Mouse (Mus musculus) cerebellum, postnatal 36 days (tissue): ENCODE measurements around the gene Fam173a.

Experiments used
- DNase-seq, 2 experiments: peaks; one replicate each; pipeline ENCODE4 v3.0.0; 2021 to 2022; ENCODE audit warnings: mixed read lengths in 2 of 2

Fam173a gene

GRCm38 (mm10) chr17:25796951-25797369 lies 4.3 kb upstream of the Fam173a start, which contains the start of gene Metrn:
TSS of gene Metrn (minus strand) at chr17:25797136.
- DNase-seq: peak in 1 of 2 experiments; percentile 67

DNA sequence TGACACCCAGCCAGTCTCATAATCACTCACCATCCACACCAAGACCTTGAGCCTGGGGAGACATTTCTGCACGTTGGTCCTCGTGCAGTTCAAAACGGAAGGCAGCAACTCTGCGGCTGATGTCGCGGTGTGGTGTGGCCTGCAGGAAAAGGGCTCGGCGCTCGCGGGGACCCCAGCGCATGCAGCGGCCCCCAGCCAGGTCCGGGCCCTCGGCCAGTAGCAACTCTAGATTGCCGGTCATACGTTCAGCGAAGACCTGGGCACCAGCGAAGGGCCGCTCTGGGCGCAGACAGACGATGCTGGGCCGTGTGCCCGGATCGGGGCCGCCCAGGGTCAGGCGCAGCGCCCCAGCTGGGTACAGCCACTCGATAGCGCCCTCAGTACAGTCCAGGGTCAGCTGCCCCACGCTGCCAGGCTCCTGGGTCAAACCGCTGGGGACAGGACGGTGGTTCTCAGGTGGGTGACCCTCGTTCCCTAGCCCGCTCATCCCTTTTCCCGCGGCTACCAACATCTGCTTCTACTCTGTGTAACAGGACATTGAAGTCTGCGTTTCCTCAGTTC lies 3.6 kb upstream of the Fam173a start:
- DNase-seq: no peak

DNA sequence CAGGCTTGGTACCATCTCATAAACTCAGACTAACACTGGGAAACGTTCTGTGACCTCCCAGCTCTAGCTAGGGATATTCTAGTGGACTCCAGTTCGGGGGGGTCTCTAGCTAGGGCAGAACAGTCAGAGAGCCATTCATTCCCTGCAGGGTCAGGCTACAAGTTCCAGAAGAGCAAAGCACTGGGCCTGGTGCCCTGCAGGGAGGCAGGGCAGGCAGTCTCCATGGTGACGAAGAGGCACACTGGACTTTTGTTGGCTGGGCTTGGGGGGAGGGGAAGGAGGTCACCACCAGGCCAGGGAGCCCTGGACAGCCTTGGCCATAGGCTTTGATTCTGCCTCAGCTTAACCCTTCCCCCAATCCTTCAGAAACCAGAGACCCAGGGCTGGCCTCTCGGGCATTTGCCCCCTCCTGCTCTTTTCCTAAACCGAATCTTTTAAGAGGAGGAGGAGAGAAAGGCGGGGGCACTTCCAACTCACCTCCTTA lies 3.0 kb upstream of the Fam173a start, which contains the start of gene AC134908.4:
TSS of gene AC134908.4 (minus strand) at position 51 of the 484 bp plus-strand sequence.
- DNase-seq: no peak

DNA sequence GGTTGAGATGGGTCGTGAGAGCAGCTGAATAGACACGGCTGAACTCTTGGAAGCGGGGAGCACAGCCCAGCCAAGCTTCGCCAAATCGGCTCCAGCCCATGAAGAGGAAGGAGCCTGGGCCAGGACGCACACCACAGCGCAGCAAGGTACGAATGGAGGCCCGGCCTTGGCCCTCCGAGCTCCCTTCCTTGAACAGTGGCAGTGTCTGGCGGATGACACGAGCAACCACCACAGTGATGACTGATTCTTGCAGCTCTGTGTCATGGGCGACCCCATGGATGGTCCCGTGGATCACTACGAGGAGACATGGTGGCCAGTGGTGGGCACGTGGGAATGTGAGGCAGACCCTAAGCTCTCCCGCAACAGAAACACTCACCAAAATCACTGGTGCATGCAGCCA lies 2.3 kb upstream of the Fam173a start:
- peak in 1 of 2 experiments; percentile 11 for DNase-seq

GRCm38 (mm10) chr17:25794197-25794596 lies 1.5 kb upstream of the Fam173a start:
- peak in 1 of 2 experiments; percentile 19 for DNase-seq

DNA sequence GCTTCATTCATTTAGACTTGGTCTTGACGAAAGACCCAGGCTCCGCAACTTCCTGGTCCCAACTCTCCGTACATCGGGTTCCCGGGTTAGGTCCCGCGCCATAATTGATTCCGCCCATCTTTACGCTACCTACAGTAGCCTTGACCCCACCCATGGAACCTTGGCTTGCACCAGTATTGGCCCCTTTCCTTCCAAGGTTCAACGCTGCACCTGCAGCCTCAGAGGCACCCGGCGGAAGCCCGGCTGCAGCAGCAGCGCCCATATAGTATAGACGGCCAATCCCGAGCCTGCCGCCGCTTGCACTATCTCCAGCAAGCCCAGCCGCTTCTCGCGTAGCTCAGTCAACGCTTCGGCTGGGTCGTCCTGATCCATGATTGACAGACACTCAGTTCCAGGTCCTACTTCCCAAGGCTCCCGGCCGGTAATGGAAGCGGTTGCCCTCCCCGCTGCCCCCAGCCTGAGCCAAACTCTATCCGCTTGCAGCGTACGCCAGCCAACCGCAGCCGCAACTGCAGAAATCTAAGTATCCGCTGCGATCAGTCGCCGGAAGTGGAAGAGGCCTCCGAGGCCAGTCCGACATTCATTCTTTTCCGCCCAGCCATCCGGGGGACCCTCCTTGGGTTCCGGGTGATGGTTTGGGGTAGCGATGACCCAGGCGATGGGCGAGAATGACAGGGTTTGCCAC lies 716 bp downstream of the Fam173a start:
- DNase-seq: peak; percentile 86 to 90

GRCm38 (mm10) chr17:25791320-25791842 lies 1.3 kb downstream of the Fam173a start:
- DNase-seq: no peak

DNA sequence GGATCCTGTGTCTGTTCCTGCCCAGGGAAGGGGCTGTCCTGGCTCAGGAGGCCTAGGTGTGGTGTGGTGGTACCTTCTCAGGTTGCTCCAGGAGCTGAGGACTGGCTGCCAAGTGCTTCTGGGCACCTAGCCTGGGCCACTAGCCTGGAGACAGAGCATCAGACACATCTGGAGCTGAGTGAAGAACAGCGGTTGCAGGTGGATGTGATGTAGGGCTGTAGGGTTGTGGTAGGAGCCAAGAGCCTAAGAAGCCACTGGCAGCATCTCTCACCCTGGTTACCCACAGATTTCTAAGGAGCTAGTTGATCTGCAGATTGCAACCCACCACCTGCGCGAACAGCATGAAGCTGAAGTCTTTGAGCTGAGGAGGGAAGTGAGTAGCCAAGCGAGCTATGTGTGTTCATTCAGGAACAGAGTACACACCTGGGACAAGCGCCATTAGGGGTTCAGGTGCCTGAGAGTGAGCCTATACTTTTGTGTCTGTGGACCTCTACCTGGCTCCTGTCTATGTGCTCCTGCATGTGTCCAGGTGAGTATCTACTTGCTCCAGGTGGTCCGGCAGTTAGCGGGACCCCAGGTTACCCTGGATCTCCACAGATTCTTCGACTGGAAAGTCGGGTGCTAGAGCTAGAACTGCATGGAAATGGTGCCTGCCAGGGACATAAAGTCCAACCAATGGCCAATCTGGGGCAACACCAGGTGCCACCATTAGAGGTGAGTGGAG lies 5.8 kb downstream of the Fam173a start:
- no peak for DNase-seq

GRCm38 (mm10) chr17:25786280-25786679 lies 6.4 kb downstream of the Fam173a start, which contains the start of gene Ccdc78:
TSS of gene Ccdc78 (plus strand) at chr17:25786580.
- no peak for DNase-seq

DNA sequence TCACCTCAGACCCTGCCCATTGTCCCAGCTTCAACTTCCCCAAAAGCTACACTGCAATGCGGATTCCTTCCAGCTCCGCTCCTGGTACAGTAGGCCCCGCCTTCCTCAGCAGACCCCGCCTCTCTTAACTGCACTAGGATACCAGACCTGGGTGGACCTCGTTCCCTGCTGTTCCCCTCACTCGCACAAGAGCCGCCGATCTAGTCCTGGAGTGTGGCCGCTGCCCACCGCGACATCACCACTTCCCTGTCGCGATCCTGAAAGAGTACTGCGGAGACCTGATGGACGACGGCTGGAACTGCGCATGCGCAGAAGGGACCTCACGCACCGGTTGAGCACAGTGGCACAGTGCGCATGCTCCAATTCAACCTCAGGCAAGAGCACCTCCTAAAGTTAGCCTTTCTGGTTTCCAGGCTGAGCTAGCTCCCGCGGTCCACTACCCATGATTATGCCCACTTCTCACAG lies 7.4 kb downstream of the Fam173a start, which contains the start of gene Haghl:
TSS of gene Haghl (minus strand) at position 393 of the 465 bp plus-strand sequence.
- peak; percentile 97 to 99 for DNase-seq

- no peak for DNase-seq
Observed at GRCm38 (mm10) chr17:25783861-25784574, 8.7 kb downstream of the Fam173a start.

DNA sequence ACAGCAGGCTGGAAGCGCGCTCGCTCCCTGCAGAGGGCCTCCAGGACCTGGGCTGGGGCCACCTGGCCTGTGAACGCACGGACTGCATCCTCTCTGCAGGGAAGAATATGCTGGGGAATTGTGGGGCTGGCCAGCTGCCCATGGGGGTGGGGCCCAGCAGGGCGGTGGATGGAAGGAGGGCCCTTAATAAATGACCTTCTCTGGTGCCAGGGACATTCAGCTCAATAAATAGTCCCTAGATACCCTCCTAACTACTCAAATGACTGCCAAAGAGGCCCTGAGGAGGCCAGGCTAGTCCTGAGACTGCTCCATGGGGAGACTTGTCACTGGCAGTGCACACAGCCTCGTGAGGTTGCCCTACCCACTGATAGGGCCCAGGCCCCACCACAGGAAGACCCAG lies 9.6 kb downstream of the Fam173a start:
- DNase-seq: peak in 1 of 2 experiments; percentile 68

- DNase-seq: no peak
Observed at GRCm38 (mm10) chr17:25781339-25781738, 11.4 kb downstream of the Fam173a start.

DNA sequence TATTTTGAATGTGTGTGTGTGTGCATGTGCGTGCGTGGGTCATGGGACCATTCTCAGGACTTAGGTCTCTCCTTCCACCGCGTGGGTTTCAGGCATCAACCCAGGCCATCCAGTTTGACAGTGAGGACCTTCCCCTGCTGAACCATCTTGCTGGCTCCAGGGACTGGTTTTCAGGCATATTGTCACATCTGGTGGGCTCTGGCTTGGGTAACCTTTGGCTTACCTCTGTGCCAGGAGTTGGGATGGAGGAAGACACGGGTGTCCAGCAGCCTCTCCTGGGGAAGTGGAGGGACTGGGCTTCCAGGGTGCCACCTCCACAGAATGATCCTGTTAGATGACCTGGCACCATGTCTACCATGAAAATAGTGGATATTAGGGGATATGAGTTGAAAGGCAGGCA lies 14.8 kb downstream of the Fam173a start:
- DNase-seq: no peak

DNA sequence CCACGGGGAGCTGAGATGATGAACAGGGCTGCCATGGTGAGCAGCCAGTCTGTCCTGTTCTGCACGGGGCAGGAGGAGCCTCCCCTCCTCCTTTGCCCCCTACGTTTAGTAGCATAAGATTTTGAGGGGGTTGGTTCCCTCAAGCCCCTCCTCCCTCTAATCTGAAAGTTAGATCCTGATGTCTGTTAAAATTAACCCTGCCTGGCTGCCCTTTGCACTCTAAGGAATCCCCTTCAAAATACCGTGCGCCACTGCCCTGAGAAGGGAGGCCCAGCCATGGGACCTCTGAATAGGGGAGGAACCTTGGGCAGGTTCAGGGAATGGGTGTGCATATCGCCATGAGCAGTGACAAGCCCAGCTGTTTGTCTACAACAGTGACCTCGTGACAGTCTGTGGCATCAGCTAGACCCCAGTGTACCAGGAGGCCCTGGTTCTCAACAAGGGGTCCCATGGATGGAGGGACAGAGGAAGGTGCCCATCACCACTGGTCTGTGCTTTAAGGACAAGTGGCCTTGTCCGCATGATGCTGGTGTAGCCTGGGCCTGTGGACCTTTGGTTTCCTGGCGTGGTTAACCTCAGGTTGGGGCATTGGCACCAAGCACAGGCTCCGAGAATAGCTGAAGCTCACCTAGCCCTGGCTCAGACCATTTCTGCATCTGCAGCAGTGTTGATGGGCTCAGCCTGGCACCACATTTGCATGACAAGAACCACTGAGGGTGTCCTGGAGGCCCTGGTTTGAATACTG lies 17.2 kb downstream of the Fam173a start:
- DNase-seq: no peak

DNA sequence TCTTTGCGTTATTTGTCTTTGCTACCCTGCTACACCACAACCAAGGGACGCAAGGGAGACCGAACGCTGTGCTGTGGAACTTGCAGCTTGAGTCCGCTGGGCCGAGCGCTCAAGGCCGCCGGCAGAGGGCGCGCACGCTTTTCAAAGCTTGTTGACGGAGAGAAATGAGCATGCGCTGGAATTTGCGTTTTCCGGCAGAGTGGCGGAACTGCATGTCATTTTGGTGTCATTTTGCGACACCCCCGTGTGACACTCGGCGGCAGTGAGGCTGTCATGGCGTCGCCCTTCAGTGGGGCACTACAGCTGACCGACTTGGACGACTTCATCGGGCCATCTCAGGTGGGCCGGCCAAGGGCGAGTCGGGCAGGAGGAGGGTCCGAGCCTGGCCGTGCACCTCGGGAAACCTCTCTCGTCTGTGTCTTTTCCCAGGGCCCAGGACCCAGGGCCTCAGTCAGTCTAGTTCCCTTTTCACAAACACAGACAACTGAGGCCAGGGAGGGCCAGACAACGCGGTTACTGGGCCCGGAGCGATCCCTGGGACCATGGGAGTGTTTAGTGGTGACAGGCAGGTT lies 19.1 kb downstream of the Fam173a start, which contains the start of gene Narfl:
TSS of gene Narfl (plus strand) at position 228 of the 572 bp plus-strand sequence.
- DNase-seq: peak; percentile 99

- DNase-seq: no peak
Observed at GRCm38 (mm10) chr17:25769331-25769730, 23.4 kb downstream of the Fam173a start.

GRCm38 (mm10) chr17:25765886-25766285 lies 26.8 kb downstream of the Fam173a start:
- DNase-seq: no peak

- no peak for DNase-seq
Observed at GRCm38 (mm10) chr17:25762591-25762990, 30.1 kb downstream of the Fam173a start.

DNA sequence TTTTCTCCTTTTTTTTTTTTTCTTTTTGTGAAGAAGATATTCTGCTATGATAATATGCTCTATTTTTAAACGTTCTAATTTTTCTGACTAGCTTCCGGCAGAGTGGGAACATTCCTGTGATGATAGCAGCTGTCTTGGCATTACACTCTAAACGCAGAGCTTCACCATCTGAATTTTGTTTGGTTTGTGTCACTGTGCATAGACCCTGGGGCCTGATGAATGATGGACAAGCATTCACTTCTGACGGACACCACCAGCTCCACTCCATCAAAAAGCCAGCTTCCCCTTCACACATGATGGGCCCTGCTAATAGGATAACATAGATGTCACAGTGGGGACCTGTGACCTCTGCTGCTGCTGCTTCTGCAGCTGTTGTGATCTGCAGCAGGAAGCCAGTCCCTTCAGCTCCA lies 31.1 kb downstream of the Fam173a start:
- no peak for DNase-seq

DNA sequence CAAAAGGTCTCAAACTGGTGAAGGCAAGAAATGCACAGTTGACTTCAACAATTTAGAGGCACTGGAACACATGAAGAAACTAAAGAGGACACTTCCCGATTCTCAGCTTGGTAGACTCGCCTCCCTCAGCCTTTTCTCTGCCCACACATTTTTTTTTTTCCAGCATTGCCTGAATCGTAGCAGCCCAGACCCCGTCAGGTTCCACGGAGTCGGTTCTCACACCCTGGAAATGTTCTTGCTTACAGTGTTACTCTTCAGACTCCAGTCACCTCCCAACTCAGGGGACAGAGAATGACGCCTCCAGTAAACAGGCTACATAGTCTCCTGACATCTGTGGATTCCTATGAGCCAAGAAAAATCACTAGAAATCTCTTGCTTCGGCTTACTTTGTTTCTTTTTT lies 32.6 kb downstream of the Fam173a start:
- DNase-seq: no peak
